Mouse (Mus musculus) midbrain, embryonic 15.5 days (tissue): Measurements from ENCODE around the gene Gm13271. TPM values are rescaled to one million over a fixed set of nuclear protein-coding genes. Genes with fewer than 3 reads are reported as not detected.
"Not testable (repeated sequence)": the region's sequence is repeated elsewhere in the genome, so short reads cannot be mapped to it uniquely, and the experiment has no call there.

Experiments
- ATAC-seq: fragments of 200-750 bp; cut with Nextera tagmentation; replicated peaks from 2 replicates; pipeline ENCODE4 v1.8.0; 2017; ENCODE audit warnings: moderate TSS enrichment
- H3K27ac ChIP-seq: fragments of 300-500 bp; sonication (generic); 2 replicates; pipeline ENCODE4 v1.5.1; 2015; ENCODE audit warnings: mild to moderate bottlenecking, inconsistent platforms
- H3K27me3 ChIP-seq: fragments of 300-500 bp; sonication (generic); replicated peaks from 2 replicates; pipeline ENCODE4 v1.6.1; 2015; ENCODE audit warnings: inconsistent platforms
- H3K36me3 ChIP-seq: fragments of 300-500 bp; sonication (generic); replicated peaks from 2 replicates; pipeline ENCODE4 v1.6.1; 2015; ENCODE audit warnings: inconsistent platforms
- H3K4me1 ChIP-seq: fragments of 300-500 bp; sonication (generic); 2 replicates; pipeline ENCODE4 v1.6.1; 2015; ENCODE audit warnings: inconsistent platforms
- H3K4me2 ChIP-seq: fragments of 300-500 bp; sonication (generic); 2 replicates; pipeline ENCODE4 v1.6.1; 2015; ENCODE audit warnings: inconsistent platforms, mild to moderate bottlenecking, moderate library complexity
- H3K4me3 ChIP-seq: fragments of 300-500 bp; sonication (generic); 2 replicates; pipeline ENCODE4 v1.5.1; 2015; ENCODE audit warnings: mild to moderate bottlenecking, inconsistent platforms
- H3K9ac ChIP-seq: fragments of 300-500 bp; sonication (generic); 2 replicates; pipeline ENCODE4 v1.6.1; 2015; ENCODE audit warnings: mild to moderate bottlenecking, inconsistent platforms
- H3K9me3 ChIP-seq: fragments of 300-500 bp; sonication (generic); 2 replicates; pipeline ENCODE4 v1.6.1; 2016; ENCODE audit warnings: inconsistent platforms
- WGBS: fragments of 180-500 bp; shearing (Covaris S2); methylation state at CpG from one replicate; pipeline ENCODE4 v1.1.7; 2015; ENCODE audit warnings: mixed read lengths; 5-methylcytosine and 5-hydroxymethylcytosine counted together
- polyA plus RNA-seq: library from polyadenylated mRNA; unstranded; fragments of >200 nt; fragmentation: Nextera tagmentation; extraction: Ambion mirVana; gene quantifications from 2 replicates; pipeline ENCODE4 v1.2.1, GENCODE M21; 2015

Gene Gm13271
- polyA plus RNA-seq, 1 experiment from 2014 or later: not detected

- not testable (repeated sequence) for H3K27me3 ChIP-seq, H3K9ac ChIP-seq, ATAC-seq, H3K36me3 ChIP-seq, H3K9me3 ChIP-seq, H3K27ac ChIP-seq, H3K4me3 ChIP-seq, H3K4me2 ChIP-seq, H3K4me1 ChIP-seq
- no CpG with 5 or more reads among the region's 32 CpGs for WGBS
Observed at GRCm38 (mm10) chr4:88773534-88773933, 18.9 kb downstream of the Gm13271 start, which contains the start of gene Gm13290. Gm13290 (plus strand) TSS chr4:88773834.

- not testable (repeated sequence) for H3K27me3 ChIP-seq, H3K9me3 ChIP-seq, ATAC-seq, H3K9ac ChIP-seq, H3K4me1 ChIP-seq, H3K4me3 ChIP-seq, H3K36me3 ChIP-seq, H3K4me2 ChIP-seq, H3K27ac ChIP-seq
- no CpG with 5 or more reads among the region's 29 CpGs for WGBS
Observed at GRCm38 (mm10) chr4:88776622-88777021, 22.0 kb downstream of the Gm13271 start, which contains the start of gene Gm13289. Gm13289 (plus strand) TSS chr4:88776922.

- not testable (repeated sequence) for H3K9me3 ChIP-seq, H3K27ac ChIP-seq, ATAC-seq, H3K4me2 ChIP-seq, H3K9ac ChIP-seq, H3K4me1 ChIP-seq, H3K27me3 ChIP-seq, H3K4me3 ChIP-seq, H3K36me3 ChIP-seq
- no CpG with 5 or more reads among the region's 29 CpGs for WGBS
Observed at GRCm38 (mm10) chr4:88779550-88779949, 24.9 kb downstream of the Gm13271 start, which contains the start of gene Gm13272. Gm13272 (plus strand) TSS chr4:88779850.

GRCm38 (mm10) chr4:88780320-88780719 is 25.7 kb downstream of the Gm13271 start:
- not testable (repeated sequence) for H3K9me3 ChIP-seq, H3K27ac ChIP-seq, H3K9ac ChIP-seq, H3K4me1 ChIP-seq, H3K27me3 ChIP-seq, ATAC-seq, H3K36me3 ChIP-seq, H3K4me3 ChIP-seq, H3K4me2 ChIP-seq
- WGBS: 52% methylated on average over 16 of the region's 18 CpGs

DNA sequence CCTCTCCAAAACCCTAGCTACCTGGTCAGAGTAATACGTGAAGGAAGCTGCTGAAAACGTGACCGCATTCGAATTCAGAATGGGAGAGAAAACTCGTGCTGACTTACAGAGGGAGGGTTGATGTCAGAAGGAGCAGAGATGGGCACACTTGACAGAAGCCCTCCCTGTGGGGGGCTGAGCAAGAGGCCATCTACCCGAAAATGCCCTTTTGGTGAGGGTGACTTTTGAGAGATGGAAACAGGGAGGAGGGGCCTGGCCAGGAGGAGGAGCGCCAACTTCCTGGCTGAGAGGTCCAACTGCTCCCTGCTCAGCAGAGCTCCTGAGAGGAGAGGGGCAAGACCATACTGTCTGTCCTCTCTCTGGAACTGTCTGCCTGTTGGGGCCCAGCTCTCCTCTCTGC is 27.2 kb downstream of the Gm13271 start, which contains the start of gene Ifnz:
Ifnz (plus strand) TSS at position 301 of the 400 bp plus-strand sequence.
- H3K27me3 ChIP-seq, H3K9ac ChIP-seq, H3K4me1 ChIP-seq, ATAC-seq, H3K4me3 ChIP-seq, H3K27ac ChIP-seq, H3K36me3 ChIP-seq, H3K9me3 ChIP-seq: not testable (repeated sequence)
- peak within 1 kb of the TSS; percentile 45 for H3K4me2 ChIP-seq
- 19% methylated on average over 4 of the region's 7 CpGs for WGBS

DNA sequence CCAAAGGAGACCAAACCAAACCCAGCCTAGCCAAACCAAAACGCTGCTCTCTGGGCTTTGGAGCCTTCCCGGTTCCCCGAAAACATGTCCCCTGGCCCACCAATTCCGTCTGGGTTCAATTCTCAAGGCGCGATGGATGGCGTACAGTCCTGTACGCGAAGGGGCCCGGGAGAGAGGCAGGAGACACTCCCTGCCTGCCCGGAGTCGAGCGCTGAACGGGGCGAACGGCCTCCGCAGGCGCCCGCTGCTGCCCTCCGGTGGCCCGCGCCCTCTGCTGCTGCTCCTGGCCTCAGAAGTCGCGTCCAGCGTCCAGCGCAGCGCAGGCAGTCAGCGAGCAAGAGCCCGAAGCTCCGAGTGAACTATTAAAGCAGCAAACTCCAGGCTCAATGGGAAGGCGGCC is 27.7 kb downstream of the Gm13271 start:
- not testable (repeated sequence) for ATAC-seq, H3K36me3 ChIP-seq, H3K27ac ChIP-seq, H3K4me1 ChIP-seq, H3K27me3 ChIP-seq, H3K4me3 ChIP-seq, H3K9ac ChIP-seq, H3K9me3 ChIP-seq
- H3K4me2 ChIP-seq: peak overlapping the region; percentile 45
- 0% methylated on average over 15 of the region's 31 CpGs for WGBS

DNA sequence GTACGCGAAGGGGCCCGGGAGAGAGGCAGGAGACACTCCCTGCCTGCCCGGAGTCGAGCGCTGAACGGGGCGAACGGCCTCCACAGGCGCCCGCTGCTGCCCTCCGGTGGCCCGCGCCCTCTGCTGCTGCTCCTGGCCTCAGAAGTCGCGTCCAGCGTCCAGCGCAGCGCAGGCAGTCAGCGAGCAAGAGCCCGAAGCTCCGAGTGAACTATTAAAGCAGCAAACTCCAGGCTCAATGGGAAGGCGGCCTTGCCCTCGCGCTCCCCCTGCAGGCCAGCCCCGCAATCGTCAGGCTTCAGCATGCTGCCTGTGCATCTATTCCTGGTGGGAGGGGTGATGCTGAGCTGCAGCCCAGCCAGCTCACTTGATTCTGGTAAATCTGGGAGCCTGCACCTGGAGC is 30.7 kb downstream of the Gm13271 start, which contains the start of gene Gm13276:
Gm13276 (plus strand) TSS at position 301 of the 400 bp plus-strand sequence.
- H3K9me3 ChIP-seq, H3K4me3 ChIP-seq, ATAC-seq, H3K36me3 ChIP-seq, H3K4me2 ChIP-seq, H3K9ac ChIP-seq, H3K4me1 ChIP-seq, H3K27me3 ChIP-seq, H3K27ac ChIP-seq: not testable (repeated sequence)
- no CpG with 5 or more reads among the region's 27 CpGs for WGBS

GRCm38 (mm10) chr4:88788402-88788801 is 33.7 kb downstream of the Gm13271 start, which contains the start of gene Gm13277:
Gm13277 (plus strand) TSS chr4:88788632.
- not testable (repeated sequence) for H3K4me2 ChIP-seq, ATAC-seq, H3K27me3 ChIP-seq, H3K4me3 ChIP-seq, H3K9ac ChIP-seq, H3K27ac ChIP-seq, H3K9me3 ChIP-seq, H3K36me3 ChIP-seq, H3K4me1 ChIP-seq
- WGBS: 0% methylated on average over 3 of the region's 28 CpGs

DNA sequence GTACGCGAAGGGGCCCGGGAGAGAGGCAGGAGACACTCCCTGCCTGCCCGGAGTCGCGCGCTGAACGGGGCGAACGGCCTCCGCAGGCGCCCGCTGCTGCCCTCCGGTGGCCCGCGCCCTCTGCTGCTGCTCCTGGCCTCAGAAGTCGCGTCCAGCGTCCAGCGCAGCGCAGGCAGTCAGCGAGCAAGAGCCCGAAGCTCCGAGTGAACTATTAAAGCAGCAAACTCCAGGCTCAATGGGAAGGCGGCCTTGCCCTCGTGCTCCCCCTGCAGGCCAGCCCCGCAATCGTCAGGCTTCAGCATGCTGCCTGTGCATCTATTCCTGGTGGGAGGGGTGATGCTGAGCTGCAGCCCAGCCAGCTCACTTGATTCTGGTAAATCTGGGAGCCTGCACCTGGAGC is 36.6 kb downstream of the Gm13271 start, which contains the start of gene Gm13278:
Gm13278 (plus strand) TSS at position 301 of the 400 bp plus-strand sequence.
- no CpG with 5 or more reads among the region's 28 CpGs for WGBS
- H3K4me1 ChIP-seq, H3K9ac ChIP-seq, H3K4me3 ChIP-seq, H3K27ac ChIP-seq, H3K9me3 ChIP-seq, H3K4me2 ChIP-seq, H3K27me3 ChIP-seq, H3K36me3 ChIP-seq, ATAC-seq: not testable (repeated sequence)

- 1% methylated on average over 18 of the region's 52 CpGs for WGBS
- H3K4me2 ChIP-seq, H3K4me3 ChIP-seq, ATAC-seq, H3K27me3 ChIP-seq, H3K9ac ChIP-seq, H3K27ac ChIP-seq, H3K4me1 ChIP-seq, H3K36me3 ChIP-seq, H3K9me3 ChIP-seq: not testable (repeated sequence)
Observed at GRCm38 (mm10) chr4:88793936-88794675, 39.4 kb downstream of the Gm13271 start, which contains the start of gene Gm13275. Gm13275 (plus strand) TSS chr4:88794487.

DNA sequence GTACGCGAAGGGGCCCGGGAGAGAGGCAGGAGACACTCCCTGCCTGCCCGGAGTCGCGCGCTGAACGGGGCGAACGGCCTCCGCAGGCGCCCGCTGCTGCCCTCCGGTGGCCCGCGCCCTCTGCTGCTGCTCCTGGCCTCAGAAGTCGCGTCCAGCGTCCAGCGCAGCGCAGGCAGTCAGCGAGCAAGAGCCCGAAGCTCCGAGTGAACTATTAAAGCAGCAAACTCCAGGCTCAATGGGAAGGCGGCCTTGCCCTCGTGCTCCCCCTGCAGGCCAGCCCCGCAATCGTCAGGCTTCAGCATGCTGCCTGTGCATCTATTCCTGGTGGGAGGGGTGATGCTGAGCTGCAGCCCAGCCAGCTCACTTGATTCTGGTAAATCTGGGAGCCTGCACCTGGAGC is 42.4 kb downstream of the Gm13271 start, which contains the start of gene Gm13279:
Gm13279 (plus strand) TSS at position 301 of the 400 bp plus-strand sequence.
- H3K27me3 ChIP-seq, H3K9ac ChIP-seq, ATAC-seq, H3K9me3 ChIP-seq, H3K27ac ChIP-seq, H3K36me3 ChIP-seq, H3K4me2 ChIP-seq, H3K4me3 ChIP-seq, H3K4me1 ChIP-seq: not testable (repeated sequence)
- WGBS: no CpG with 5 or more reads among the region's 28 CpGs

GRCm38 (mm10) chr4:88799365-88799764 is 44.7 kb downstream of the Gm13271 start, which contains the start of gene Gm13285:
Gm13285 (plus strand) TSS chr4:88799665.
- not testable (repeated sequence) for H3K27ac ChIP-seq, H3K4me2 ChIP-seq, H3K9me3 ChIP-seq, ATAC-seq, H3K4me3 ChIP-seq, H3K9ac ChIP-seq, H3K36me3 ChIP-seq, H3K4me1 ChIP-seq, H3K27me3 ChIP-seq
- 15% methylated on average over 5 of the region's 7 CpGs for whole genome bisulfite sequencing

DNA sequence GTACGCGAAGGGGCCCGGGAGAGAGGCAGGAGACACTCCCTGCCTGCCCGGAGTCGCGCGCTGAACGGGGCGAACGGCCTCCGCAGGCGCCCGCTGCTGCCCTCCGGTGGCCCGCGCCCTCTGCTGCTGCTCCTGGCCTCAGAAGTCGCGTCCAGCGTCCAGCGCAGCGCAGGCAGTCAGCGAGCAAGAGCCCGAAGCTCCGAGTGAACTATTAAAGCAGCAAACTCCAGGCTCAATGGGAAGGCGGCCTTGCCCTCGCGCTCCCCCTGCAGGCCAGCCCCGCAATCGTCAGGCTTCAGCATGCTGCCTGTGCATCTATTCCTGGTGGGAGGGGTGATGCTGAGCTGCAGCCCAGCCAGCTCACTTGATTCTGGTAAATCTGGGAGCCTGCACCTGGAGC is 48.3 kb downstream of the Gm13271 start, which contains the start of gene Gm13287:
Gm13287 (plus strand) TSS at position 301 of the 400 bp plus-strand sequence.
- H3K4me3 ChIP-seq, H3K4me1 ChIP-seq, ATAC-seq, H3K9ac ChIP-seq, H3K27ac ChIP-seq, H3K9me3 ChIP-seq, H3K27me3 ChIP-seq, H3K36me3 ChIP-seq, H3K4me2 ChIP-seq: not testable (repeated sequence)
- WGBS: no CpG with 5 or more reads among the region's 29 CpGs
